Mouse (Mus musculus) layer of hippocampus, postnatal 36 days (tissue): ENCODE data around the gene Amotl1. TPM values are rescaled to one million over a fixed set of nuclear protein-coding genes. Genes with fewer than 3 reads are reported as not detected.
"Not testable (repeated sequence)": the region's sequence is repeated elsewhere in the genome, so short reads cannot be mapped to it uniquely, and the experiment has no call there.

Source experiments
- DNase-seq, 2 experiments: peaks; one replicate each; pipeline ENCODE4 v3.0.0; 2022
- total RNA-seq, 2 experiments: library from RNA; stranded (reverse); gene quantifications; 2 replicates each; pipeline ENCODE4 v1.2.3; 2021

Amotl1 gene
- total RNA-seq, result 10 to 100 TPM; 14.3 to 16.1 TPM

DNA sequence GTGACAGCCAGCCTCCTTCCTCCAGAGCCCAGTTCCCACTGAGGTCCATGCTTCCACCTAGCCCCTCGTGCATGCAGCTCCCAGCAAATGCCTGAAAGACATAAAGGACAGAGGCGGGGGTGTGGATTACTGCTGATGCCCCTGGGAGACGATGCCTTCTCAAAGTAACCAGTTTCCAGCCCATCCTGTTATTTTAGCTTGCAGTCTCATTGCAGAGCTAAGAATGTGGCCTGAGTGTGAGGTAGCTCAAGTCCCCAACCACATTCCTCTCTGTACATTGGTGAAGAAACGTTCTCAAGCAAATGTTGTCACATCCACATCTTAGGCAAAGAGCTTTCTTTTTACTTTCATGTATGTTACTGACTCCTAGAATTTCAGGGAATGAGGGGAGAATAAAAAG is at the start of gene Amotl1:
Amotl1 (minus strand) TSS at position 101 of the 400 bp plus-strand sequence.
- DNase-seq, result no peak

GRCm38 (mm10) chr9:14689376-14690108 is 44.7 kb upstream of the Amotl1 start:
- DNase-seq, result no peak

DNA sequence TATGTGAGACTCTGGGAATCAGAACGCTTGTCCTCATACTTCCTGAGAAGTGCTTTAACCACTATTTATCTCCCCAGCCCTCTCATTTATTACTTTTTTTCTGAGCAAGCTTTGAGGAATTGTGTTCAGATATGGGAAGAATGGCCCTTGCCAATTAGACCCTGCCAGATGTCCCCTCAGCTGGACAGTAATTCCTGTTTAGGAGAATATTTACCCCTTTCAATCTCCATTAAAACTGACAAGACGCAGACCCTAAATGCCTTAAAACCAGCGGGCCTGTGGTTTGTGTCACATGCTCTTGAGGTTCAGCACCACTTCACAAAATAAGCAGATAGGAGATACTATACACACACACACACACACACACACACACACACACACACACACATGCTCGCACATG is 39.5 kb upstream of the Amotl1 start:
- no peak for DNase-seq

DNA sequence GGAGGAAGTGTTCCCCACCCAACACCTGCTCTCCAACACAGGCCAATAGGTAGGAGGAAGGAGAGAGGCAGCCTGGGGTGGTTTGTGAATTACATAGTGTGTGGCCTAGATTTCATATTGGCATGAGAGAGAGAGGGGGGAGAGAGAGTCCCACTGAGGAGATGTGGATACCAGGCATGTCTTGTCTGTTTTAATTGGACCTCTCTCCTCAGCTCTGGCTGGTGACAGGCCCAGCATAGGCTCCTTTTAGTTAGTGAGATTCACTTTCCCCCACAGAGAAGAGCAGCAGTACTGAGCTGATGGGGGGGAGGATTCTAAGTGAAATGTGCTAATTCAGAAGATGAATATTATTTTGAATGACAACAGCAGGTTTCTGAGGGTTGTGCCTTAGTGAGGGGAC is 37.9 kb upstream of the Amotl1 start:
- no peak for DNase-seq

- DNase-seq, result no peak
Observed at GRCm38 (mm10) chr9:14680584-14680983, 35.7 kb upstream of the Amotl1 start.

DNA sequence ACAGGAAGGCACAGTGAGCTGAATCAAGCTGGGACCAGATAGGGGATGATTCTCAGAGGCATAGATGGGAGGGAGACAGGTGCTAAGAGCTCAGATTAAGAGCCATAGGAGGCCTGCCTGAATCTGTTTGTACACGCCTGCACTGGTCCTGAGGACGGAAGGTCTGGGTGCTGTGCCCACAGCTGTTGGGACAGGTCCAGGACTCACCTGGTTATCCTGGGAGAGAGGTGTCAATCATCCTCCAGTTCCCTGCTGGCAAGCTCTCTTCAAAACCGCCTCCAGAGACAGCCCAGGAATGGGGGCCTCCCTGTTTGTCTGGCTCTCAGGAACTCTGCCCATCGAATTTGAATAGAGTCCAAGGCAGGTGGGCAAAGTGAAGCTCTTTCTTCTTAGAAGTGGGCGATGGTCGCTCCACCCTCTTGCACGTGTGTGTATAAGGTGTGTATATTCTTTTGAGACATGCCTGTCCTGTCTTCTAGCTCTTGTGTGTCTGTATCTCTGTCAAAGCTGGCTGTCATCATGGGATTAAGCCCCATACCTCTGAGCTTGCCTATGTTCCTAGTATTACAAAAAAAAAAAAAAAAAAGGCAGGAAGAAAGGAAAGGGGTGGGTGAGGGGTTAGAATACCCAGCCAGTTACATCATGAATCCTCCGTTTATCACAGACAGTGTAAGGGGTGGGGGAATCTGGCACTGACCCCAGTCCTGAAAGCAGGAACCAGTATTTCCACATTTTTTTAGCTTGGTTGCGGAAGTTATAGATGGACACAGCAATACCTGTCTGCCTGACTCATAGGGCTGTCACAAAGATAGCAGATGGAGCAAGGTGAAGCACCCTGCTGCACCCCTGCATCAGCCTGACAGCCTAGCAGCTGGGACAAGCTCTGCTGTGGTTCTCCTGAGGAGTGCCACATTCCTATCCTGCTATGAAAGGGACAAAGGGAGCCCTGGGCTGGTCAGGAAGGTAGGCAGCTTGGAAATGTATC is 31.1 kb upstream of the Amotl1 start:
- DNase-seq, result no peak

DNA sequence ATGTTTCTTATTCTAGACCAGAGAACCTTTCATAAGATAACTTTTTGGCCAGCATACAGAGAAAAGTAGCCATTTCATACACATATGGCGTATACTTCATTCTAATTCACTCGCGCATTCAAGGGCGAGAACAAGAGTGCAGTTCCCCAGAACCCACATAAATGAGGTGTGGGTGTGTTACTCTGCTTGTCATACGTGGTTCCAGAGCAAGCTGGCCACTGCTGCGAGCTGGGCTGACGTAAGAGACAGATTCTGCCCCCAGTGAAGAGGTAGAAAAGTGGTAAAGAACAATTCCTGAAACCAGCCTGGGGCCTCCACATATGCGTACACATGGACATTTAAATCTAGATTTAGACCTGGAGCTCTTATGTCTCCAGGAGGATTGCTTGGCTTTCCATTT is 29.6 kb upstream of the Amotl1 start:
- DNase-seq, result no peak

DNA sequence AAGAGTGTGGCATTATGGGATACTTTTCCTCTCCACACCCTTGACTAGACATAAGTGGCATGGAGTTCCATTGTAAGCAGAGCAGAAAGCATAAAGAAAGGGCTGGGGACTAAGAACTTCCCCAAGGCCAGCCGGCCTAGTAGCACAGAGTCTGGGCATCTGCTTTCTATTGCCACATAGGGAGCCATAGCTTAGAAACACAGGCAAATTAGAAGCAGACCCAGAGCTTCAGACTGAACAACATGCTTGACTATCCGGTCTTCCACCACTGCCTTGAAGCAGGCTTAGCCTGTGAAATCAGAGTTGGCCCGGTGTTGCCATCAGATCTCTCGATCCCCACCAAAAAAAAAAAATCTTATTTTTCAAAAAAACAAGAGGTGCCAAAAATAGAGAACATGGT is 28.3 kb upstream of the Amotl1 start:
- DNase-seq, result no peak

- not testable (repeated sequence) for DNase-seq
Observed at GRCm38 (mm10) chr9:14671965-14672364, 27.1 kb upstream of the Amotl1 start.

GRCm38 (mm10) chr9:14668382-14668781 is 23.5 kb upstream of the Amotl1 start:
- DNase-seq, result no peak

- no peak for DNase-seq
Observed at GRCm38 (mm10) chr9:14666071-14666470, 21.2 kb upstream of the Amotl1 start.

DNA sequence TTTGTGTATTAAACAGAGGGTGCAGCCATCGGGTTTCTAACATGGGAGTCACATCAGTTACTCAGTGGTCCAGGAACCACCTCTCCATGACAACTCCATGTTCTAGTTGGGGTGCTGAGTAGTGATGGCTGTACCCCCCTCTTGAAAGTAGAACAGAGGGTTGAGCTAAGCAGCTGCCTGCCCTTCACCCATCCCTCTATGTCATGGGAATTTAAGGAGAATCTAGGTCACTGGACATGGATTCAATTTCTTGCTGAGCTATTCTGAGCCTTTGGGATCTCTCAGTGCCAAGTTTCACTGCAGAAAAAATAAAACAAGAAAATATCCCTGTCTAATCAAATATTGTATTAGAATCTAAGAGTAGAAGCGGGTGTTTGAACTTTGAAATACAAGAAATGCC is 18.7 kb upstream of the Amotl1 start:
- no peak for DNase-seq

DNA sequence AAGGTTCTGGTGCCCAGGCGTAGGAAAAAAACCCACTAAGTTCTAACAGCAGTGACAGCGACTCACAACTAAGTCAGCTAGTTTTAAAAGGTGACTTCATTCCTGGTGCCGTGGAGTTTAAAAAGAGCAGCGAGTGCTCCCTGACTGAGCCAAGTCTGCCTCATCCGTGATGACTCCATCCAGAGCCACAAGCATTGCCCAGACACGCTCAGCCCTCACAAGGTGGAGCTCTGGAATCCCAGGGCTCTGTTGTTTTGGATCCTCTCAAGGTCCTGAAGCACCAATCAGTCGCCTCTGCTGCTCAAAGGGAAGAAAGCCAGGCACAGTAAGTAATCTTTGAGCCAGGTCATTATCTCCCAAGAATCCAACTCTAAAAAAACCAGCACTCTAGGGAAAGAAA is 18.0 kb upstream of the Amotl1 start:
- DNase-seq, result no peak

DNA sequence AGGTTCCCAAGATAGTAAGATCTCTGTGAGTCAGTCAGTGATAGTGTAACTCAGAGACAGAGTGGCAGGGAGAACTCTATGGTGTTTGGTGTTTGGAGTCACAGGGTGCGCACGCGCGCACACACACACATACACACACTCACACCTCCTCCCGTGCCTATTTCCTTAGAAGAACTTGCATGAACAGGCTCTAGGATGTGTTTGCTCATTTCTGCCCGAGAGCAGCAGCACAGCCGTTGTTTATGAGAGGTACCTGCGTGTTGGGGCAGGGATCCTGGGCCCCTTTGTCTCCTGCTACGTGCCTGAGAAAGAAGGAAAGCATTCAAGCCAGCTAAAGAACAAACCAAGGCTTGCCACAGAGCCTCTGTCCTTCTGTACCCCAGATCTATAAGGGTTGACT is 17.3 kb upstream of the Amotl1 start:
- DNase-seq, result no peak

DNA sequence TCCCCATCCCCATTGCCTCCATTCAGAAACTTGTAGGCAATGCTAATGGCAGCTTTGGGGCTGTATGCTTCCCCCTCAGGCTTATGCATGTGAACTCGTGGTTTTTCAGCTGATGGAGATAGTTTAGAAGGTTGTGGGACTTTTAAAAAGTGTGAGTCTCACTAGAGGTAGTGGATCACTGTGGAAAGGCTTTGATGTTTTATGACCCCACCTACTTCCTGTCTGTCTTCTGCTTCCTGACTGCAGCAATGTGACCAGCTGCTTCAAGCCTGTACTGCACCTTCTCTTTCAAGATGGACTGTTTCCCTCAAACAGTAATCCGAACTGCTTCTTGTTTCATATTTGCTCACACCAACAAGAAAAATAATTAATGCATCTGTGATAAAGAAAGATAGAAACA is 13.1 kb upstream of the Amotl1 start:
- no peak for DNase-seq

GRCm38 (mm10) chr9:14654010-14654409 is 9.2 kb upstream of the Amotl1 start:
- no peak for DNase-seq

GRCm38 (mm10) chr9:14652761-14653160 is 7.9 kb upstream of the Amotl1 start:
- DNase-seq, result no peak

DNA sequence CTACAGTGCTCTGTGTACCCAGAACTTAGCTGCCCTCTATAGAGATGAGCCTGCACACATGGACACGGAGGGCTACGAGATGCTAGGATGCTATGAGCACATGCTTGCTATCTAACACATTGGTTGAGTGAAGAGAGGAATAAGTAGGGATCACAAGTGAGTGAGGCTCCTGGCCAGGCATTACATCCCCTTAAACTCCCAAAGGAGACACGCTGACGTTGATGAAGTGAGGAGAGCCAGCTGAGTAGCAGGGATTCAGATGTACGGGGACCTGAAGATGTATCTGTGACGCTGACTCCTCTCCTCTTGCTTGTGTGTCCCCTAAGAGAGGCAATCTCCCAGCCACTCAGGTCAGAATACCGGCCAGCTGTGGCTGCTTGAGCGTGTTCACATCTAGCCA is 3.0 kb upstream of the Amotl1 start:
- no peak for DNase-seq

DNA sequence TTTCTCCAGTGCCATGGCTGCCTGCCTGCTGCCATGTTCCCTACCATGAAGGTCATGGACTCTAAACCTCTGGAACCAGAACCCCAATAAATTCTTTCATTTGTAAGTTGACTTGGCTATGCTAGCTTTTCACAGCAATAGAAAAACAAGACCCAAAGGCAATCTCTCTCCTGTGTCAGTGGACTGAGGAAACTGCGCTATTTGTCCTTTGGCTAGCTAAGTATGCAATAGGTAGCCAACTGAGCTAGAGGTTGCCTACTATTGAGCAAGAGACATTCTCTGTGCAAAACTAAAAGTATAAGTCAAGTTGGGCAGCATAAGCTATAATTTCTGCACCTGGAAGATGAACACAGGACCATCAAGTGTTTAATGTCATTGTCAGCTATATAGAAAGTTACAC is 1.8 kb upstream of the Amotl1 start:
- no peak for DNase-seq

DNA sequence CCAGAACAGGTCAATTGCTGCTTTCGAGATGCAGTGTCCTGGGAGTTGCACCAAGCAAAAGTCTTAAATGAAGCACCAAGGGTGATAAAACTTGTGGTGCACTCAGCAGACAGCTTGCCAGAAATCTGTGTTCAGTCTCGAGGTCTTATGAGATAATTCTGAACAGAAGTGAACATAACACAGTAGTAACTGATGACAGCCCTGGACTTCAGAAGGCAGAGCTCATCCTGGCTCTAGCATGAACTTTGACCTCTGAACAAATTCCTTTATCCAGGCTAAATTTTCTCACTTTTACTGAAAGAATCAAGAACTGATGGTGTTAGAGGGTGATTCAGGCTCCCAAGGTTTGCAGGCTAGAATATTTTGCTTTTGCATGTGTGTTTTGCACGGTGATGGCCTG is 1.2 kb upstream of the Amotl1 start:
- no peak for DNase-seq

DNA sequence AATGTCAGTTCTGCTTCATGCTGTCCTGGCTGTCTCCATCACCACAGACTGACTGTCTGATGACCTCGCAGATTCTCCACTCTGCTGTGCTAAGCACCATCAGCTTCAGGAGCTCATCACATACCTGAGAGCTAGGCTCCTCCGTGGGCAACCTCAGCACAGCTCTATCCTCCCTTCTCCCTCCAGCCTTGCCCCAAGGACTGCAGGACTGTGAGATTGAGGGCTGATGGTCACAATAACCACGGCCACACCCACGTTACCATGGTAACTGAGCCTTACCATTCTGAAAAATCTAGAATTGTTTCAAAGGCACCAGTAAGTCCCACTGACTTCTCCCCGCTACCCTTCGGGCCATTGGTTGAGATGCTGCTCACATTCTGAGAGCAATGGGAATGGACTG is 1.5 kb downstream of the Amotl1 start:
- DNase-seq, result no peak

GRCm38 (mm10) chr9:14642251-14643021 is 2.4 kb downstream of the Amotl1 start:
- no peak for DNase-seq
